Mouse (Mus musculus): ENCODE results near the gene Zfhx2. TPM values are rescaled to one million over a fixed set of nuclear protein-coding genes. Genes with fewer than 3 reads are reported as not detected.
A peak's percentile ranks its signal among the peaks of the same experiment; 100 is the strongest.

Zfhx2 gene
- total RNA-seq (2014; rRNA removed) (8.9 and 11.1 TPM in 2 replicates), polyA plus RNA-seq (2015; fragmentation: Nextera tagmentation; extraction: Ambion mirVana) (2.7 and 7.5 TPM in 2 replicates)

- DNase-seq (peak; percentile 93), ATAC-seq (peak; percentile 92)
- Histone ChIP-seq H3K27ac (ENCODE audit: low read depth, low read length) (peak within 1 kb of the TSS; percentile 95), H3K9me3 (ENCODE audit: low read length) (no peaks in the 10 kb centered on the region), H3K4me3 (ENCODE audit: low read depth, low read length) (peak within 1 kb of the TSS; percentile 73), H3K9ac (peak within 1 kb of the TSS; percentile 88), H3K36me3 (ENCODE audit: insufficient read depth) (no peaks in the 10 kb centered on the region), H3K4me1 (ENCODE audit: insufficient read depth) (peaks cover 48% of the 10 kb centered on the region), H3K27me3 (ENCODE audit: insufficient read depth, low read length) (no peaks in the 10 kb centered on the region), H3K4me2 (ENCODE audit: low read depth) (peak within 1 kb of the TSS; percentile 92)
- peak; percentile 43 for TF ChIP-seq CTCF (IDR thresholded peaks at IDR 0.05; ENCODE audit: low read depth)
- 2% methylated on average over 34 of the region's 34 CpGs for WGBS
These were observed at the start of gene Zfhx2 for GRCm38 (mm10) chr14:55092011-55092577. Gene Zfhx2, minus strand, starts transcription at chr14:55092324.

DNA sequence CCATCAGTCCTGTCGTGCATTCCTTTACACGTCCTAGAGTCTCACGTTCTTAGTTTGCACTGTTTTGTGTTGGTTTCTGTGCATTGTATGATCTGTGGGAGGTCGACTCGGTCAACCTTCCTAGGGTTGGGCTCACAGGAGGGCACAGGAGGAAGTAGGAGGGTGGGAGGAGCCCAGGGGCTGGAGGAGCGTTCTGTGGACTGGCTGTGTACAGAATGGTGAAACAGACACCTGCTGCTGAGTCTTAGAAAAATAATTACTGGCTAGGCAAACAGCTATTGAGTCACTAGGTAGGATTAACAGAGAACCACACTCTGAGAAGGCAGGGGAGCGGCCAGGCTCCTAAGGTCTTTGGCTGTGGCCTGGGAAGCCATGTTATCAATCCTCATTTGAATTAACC lies 47.2 kb upstream of the Zfhx2 start:
- no peak for TF ChIP-seq CTCF (IDR thresholded peaks at IDR 0.05; ENCODE audit: low read depth)
- Histone ChIP-seq H3K4me2 (ENCODE audit: low read depth) (no peak overlapping the region), H3K4me3 (ENCODE audit: low read depth, low read length) (no peak overlapping the region), H3K9me3 (ENCODE audit: low read length) (no peaks in the 10 kb centered on the region), H3K36me3 (ENCODE audit: insufficient read depth) (no peaks in the 10 kb centered on the region), H3K27me3 (ENCODE audit: insufficient read depth, low read length) (no peaks in the 10 kb centered on the region), H3K4me1 (ENCODE audit: insufficient read depth) (no peaks in the 10 kb centered on the region), H3K27ac (ENCODE audit: low read depth, low read length) (no peak overlapping the region), H3K9ac (no peak overlapping the region)
- ATAC-seq (no peak), DNase-seq (no peak)
- 28% methylated on average over 7 of the region's 7 CpGs for WGBS

- Histone ChIP-seq H3K9ac (no peak overlapping the region), H3K4me1 (ENCODE audit: insufficient read depth) (no peaks in the 10 kb centered on the region), H3K27ac (ENCODE audit: low read depth, low read length) (no peak overlapping the region), H3K4me2 (ENCODE audit: low read depth) (no peak overlapping the region), H3K36me3 (ENCODE audit: insufficient read depth) (no peaks in the 10 kb centered on the region), H3K4me3 (ENCODE audit: low read depth, low read length) (no peak overlapping the region), H3K27me3 (ENCODE audit: insufficient read depth, low read length) (no peaks in the 10 kb centered on the region), H3K9me3 (ENCODE audit: low read length) (no peaks in the 10 kb centered on the region)
- TF ChIP-seq CTCF (IDR thresholded peaks at IDR 0.05; ENCODE audit: low read depth), result no peak
- WGBS, result 50% methylated on average over 8 of the region's 8 CpGs
- ATAC-seq (no peak), DNase-seq (no peak)
These were observed 43.6 kb upstream of the Zfhx2 start for GRCm38 (mm10) chr14:55135676-55136075.

- H3K4me3 ChIP-seq (ENCODE audit: low read depth, low read length), result no peak overlapping the region
- H3K9me3 ChIP-seq (ENCODE audit: low read length), result no peaks in the 10 kb centered on the region
- H3K27ac ChIP-seq (ENCODE audit: low read depth, low read length), result 0 out of 2 replicates have a peak overlapping the region, but pooled peaks have one; percentile 9
- no peaks in the 10 kb centered on the region for H3K36me3 ChIP-seq (ENCODE audit: insufficient read depth)
- H3K9ac ChIP-seq, result no peak overlapping the region
- peak; percentile 57 for ATAC-seq
- 71% methylated on average over 7 of the region's 7 CpGs for WGBS
- DNase-seq, result no peak
- H3K4me1 ChIP-seq (ENCODE audit: insufficient read depth), result peaks cover 8% of the 10 kb centered on the region; the same call in 1 of the 2 replicates
- H3K27me3 ChIP-seq (ENCODE audit: insufficient read depth, low read length), result no peaks in the 10 kb centered on the region
- H3K4me2 ChIP-seq (ENCODE audit: low read depth), result no peak overlapping the region
- TF ChIP-seq CTCF (IDR thresholded peaks at IDR 0.05; ENCODE audit: low read depth), result no peak
These were observed 34.4 kb upstream of the Zfhx2 start for GRCm38 (mm10) chr14:55126521-55126920.

- ATAC-seq, result no peak
- no peaks in the 10 kb centered on the region for H3K27me3 ChIP-seq (ENCODE audit: insufficient read depth, low read length)
- TF ChIP-seq CTCF (IDR thresholded peaks at IDR 0.05; ENCODE audit: low read depth), result no peak
- no peak for DNase-seq
- H3K4me3 ChIP-seq (ENCODE audit: low read depth, low read length), result no peak overlapping the region
- H3K9ac ChIP-seq, result no peak overlapping the region
- H3K4me1 ChIP-seq (ENCODE audit: insufficient read depth), result peaks cover 8% of the 10 kb centered on the region; the same call in 1 of the 2 replicates
- H3K36me3 ChIP-seq (ENCODE audit: insufficient read depth), result no peaks in the 10 kb centered on the region
- no peaks in the 10 kb centered on the region for H3K9me3 ChIP-seq (ENCODE audit: low read length)
- no peak overlapping the region for H3K4me2 ChIP-seq (ENCODE audit: low read depth)
- H3K27ac ChIP-seq (ENCODE audit: low read depth, low read length), result no peak overlapping the region
- 77% methylated on average over 5 of the region's 5 CpGs for WGBS
These were observed 33.6 kb upstream of the Zfhx2 start for GRCm38 (mm10) chr14:55125711-55126110.

DNA sequence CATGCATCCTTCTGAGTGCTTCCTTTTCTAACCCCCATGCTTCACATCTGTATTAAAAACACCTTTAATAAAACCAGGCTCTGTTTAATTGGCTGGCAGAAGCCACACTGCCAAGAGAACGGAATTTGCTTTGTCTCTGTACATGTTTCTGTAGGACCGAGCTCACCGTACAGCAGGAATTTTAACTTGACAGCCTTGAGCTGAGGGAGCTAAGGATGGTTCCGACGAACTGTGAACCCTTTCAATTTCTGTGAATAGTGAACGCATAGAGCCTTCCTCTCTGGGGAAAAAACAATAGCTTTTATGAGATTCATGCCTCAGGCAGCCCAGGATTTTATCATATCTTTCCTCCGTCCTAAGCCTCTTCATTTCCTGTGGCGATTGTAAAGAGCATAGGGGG lies 30.2 kb upstream of the Zfhx2 start:
- no peak for DNase-seq
- ATAC-seq, result no peak
- Histone ChIP-seq H3K27ac (ENCODE audit: low read depth, low read length) (peak overlapping the region; percentile 66), H3K4me3 (ENCODE audit: low read depth, low read length) (no peak overlapping the region), H3K4me2 (ENCODE audit: low read depth) (no peak overlapping the region), H3K27me3 (ENCODE audit: insufficient read depth, low read length) (no peaks in the 10 kb centered on the region), H3K4me1 (ENCODE audit: insufficient read depth) (peaks cover 10% of the 10 kb centered on the region; the same call in 1 of the 2 replicates), H3K9me3 (ENCODE audit: low read length) (no peaks in the 10 kb centered on the region), H3K36me3 (ENCODE audit: insufficient read depth) (no peaks in the 10 kb centered on the region), H3K9ac (peak overlapping the region; percentile 1; the same call in 1 of the 2 replicates)
- TF ChIP-seq CTCF (IDR thresholded peaks at IDR 0.05; ENCODE audit: low read depth), result no peak
- 12% methylated on average over 8 of the region's 8 CpGs for WGBS

- ATAC-seq, result peak; percentile 85
- WGBS, result 4% methylated on average over 5 of the region's 5 CpGs
These were observed 29.8 kb upstream of the Zfhx2 start for GRCm38 (mm10) chr14:55121947-55122346.

More at GRCm38 (mm10) chr14:55121947-55122346, 29.8 kb upstream of the Zfhx2 start:
- Histone ChIP-seq H3K4me1 (ENCODE audit: insufficient read depth) (peaks cover 14% of the 10 kb centered on the region; the same call in 1 of the 2 replicates), H3K27ac (ENCODE audit: low read depth, low read length) (peak overlapping the region; percentile 66), H3K36me3 (ENCODE audit: insufficient read depth) (no peaks in the 10 kb centered on the region), H3K9me3 (ENCODE audit: low read length) (no peaks in the 10 kb centered on the region), H3K4me3 (ENCODE audit: low read depth, low read length) (no peak overlapping the region), H3K9ac (peak overlapping the region; percentile 1; the same call in 1 of the 2 replicates), H3K4me2 (ENCODE audit: low read depth) (no peak overlapping the region), H3K27me3 (ENCODE audit: insufficient read depth, low read length) (no peaks in the 10 kb centered on the region)
- TF ChIP-seq CTCF (IDR thresholded peaks at IDR 0.05; ENCODE audit: low read depth), result peak; percentile 84
- peak; percentile 89 for DNase-seq
